Mouse (Mus musculus) G1E (cell line): ENCODE measurements at regions not wholly inside any gene's neighbourhood (a gene's known extent, or its start where the extent isn't known, plus 50 kb on each side); places are given as distances from the start of the nearest gene placed in this dataset.

Source experiments
- CTCF ChIP-seq: IDR thresholded peaks from 2 replicates; pipeline ENCODE4 v1.5.1; 2012; ENCODE audit warnings: low read depth, low read length, inconsistent platforms, mixed read lengths
- POLR2AphosphoS5 ChIP-seq: IDR thresholded peaks from 2 replicates; pipeline ENCODE4 v1.6.1; 2012; ENCODE audit warnings: low read depth, low read length, inconsistent platforms; ENCODE audit not compliant: insufficient replicate concordance
- TAL1 ChIP-seq: conservative IDR thresholded peaks from 2 replicates; pipeline ENCODE4 v1.6.1; 2012; ENCODE audit warnings: low read depth, low read length, inconsistent platforms, mixed read lengths

GRCm38 (mm10) chr13:44381721-44382450 lies 347.4 kb upstream of the Jarid2 start:
- TF ChIP-seq CTCF (no peak), TAL1 (no peak), POLR2AphosphoS5 (no peak)
